Mouse (Mus musculus) forebrain, embryonic 16.5 days (tissue): ENCODE results near the gene Slc1a3. TPM values are rescaled to one million over a fixed set of nuclear protein-coding genes. Genes with fewer than 3 reads are reported as not detected.
"Not testable (repeated sequence)": the region's sequence is repeated elsewhere in the genome, so short reads cannot be mapped to it uniquely, and the experiment has no call there.

Source experiments
- ATAC-seq: fragments of 200-750 bp; cut with Nextera tagmentation; 2 replicates; pipeline ENCODE4 v1.8.0; 2017; ENCODE audit warnings: mild to moderate bottlenecking, moderate library complexity
- H3K27ac ChIP-seq: fragments of 300-500 bp; sonication (generic); 2 replicates; pipeline ENCODE4 v1.5.1; 2014; ENCODE audit warnings: low read length, control low read depth
- H3K27me3 ChIP-seq: fragments of 300-500 bp; sonication (generic); replicated peaks from 2 replicates; pipeline ENCODE4 v1.6.1; 2014; ENCODE audit warnings: low read length; ENCODE audit not compliant: control insufficient read depth, insufficient read depth
- H3K36me3 ChIP-seq: fragments of 300-500 bp; sonication (generic); 2 replicates; pipeline ENCODE4 v1.6.1; 2014; ENCODE audit not compliant: control insufficient read depth, insufficient read depth
- H3K4me1 ChIP-seq: fragments of 300-500 bp; sonication (generic); replicated peaks from 2 replicates; pipeline ENCODE4 v1.6.1; 2014; ENCODE audit warnings: low read length; ENCODE audit not compliant: control insufficient read depth, insufficient read depth
- H3K4me2 ChIP-seq: fragments of 300-500 bp; sonication (generic); 2 replicates; pipeline ENCODE4 v1.6.1; 2014; ENCODE audit warnings: mild to moderate bottlenecking, low read length, control low read depth
- H3K4me3 ChIP-seq: fragments of 300-500 bp; sonication (generic); replicated peaks from 2 replicates; pipeline ENCODE4 v1.5.1; 2014; ENCODE audit warnings: mild to moderate bottlenecking, low read length, control low read depth
- H3K9ac ChIP-seq: fragments of 300-500 bp; sonication (generic); replicated peaks from 2 replicates; pipeline ENCODE4 v1.6.1; 2014; ENCODE audit warnings: low read depth, low read length, control low read depth
- H3K9me3 ChIP-seq: fragments of 300-500 bp; sonication (generic); 2 replicates; pipeline ENCODE4 v1.6.1; 2016; ENCODE audit warnings: low read length; ENCODE audit not compliant: control insufficient read depth
- WGBS: fragments of 180-500 bp; shearing (Covaris S2); extraction: QIAGEN DNeasy Blood & Tissue Kit; methylation state at CpG from one replicate; pipeline ENCODE4 v1.1.7; 2014; 5-methylcytosine and 5-hydroxymethylcytosine counted together
- polyA plus RNA-seq: library from polyadenylated mRNA; unstranded; fragments of >200 nt; fragmentation: Nextera tagmentation; extraction: Ambion mirVana; gene quantifications from 2 replicates; pipeline ENCODE4 v1.2.1, GENCODE M21; 2015

The Slc1a3 gene
- polyA plus RNA-seq, 1 experiment from 2014 or later: 122 TPM

DNA sequence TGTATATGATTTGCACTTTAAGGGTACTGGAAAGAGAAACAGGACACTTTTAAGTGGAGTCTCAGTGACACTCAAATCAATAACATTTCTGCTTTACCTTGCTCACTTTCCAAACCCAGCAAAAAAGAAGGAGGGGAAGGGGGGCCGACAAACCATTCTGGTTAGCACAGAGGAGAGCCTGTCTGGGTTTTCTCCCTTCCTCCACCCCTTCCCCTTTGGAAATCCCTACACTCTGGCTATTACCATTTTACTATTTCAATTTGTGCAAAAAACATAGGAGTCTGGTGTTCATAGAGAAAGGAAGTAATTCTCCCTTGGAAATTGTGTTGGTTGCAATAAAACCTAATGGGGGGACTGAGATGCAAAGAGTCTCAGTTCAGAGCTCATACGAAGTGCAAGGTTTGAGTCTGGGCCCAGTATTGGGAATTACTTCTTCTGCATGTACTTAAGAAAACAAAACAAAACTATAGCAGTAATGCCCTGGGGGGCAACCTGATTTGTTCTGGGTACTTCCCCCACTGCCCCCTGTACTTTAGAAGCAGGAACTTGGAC lies 1.9 kb upstream of the Slc1a3 start:
- no peaks in the 10 kb centered on the region for H3K27me3 ChIP-seq
- H3K4me1 ChIP-seq: peaks cover 33% of the 10 kb centered on the region
- 60% methylated on average over 2 of the region's 2 CpGs for WGBS
- ATAC-seq: no peak
- no peak overlapping the region for H3K9ac ChIP-seq
- no peaks in the 10 kb centered on the region for H3K9me3 ChIP-seq
- no peaks in the 10 kb centered on the region for H3K36me3 ChIP-seq
- H3K4me2 ChIP-seq: no peak overlapping the region
- no peak overlapping the region for H3K4me3 ChIP-seq
- H3K27ac ChIP-seq: no peak overlapping the region

DNA sequence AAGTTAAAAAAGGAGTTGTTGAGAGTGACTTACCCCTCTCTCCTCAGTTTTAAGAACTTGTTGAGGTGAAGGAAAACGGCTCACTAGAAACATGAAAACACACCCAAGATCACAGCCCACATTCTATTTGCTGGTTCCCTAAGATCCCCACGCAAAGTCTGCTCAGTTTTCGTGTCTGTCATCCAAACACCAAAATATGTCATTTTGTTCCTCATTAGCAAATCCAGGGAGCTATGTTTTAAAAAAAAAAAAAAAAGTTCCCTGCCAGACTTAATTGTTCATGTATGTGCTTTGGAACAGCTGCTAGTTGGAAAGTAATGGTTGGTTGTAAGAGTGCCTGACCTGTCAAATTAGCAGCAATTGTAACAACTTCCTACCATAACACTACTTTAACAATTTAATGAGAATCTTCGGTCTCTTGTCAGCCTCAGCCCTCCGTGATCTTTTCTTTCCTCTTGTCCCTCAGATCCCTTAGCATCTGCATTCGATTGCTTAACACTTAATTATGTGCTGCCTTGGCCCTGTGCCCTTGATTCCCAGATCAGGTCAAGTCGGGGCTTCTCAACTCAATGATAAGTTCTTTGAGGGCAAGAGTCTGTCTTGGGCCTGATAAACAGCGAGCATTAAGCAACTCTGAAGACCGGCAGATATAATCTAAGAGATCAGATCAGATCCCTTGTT lies 1.2 kb upstream of the Slc1a3 start:
- Histone ChIP-seq H3K4me2 (no peak overlapping the region), H3K9ac (no peak overlapping the region), H3K36me3 (no peaks in the 10 kb centered on the region), H3K9me3 (no peaks in the 10 kb centered on the region), H3K4me3 (no peak overlapping the region), H3K27ac (no peak overlapping the region), H3K27me3 (no peaks in the 10 kb centered on the region), H3K4me1 (peaks cover 29% of the 10 kb centered on the region)
- 42% methylated on average over 9 of the region's 9 CpGs for WGBS
- ATAC-seq: no peak

DNA sequence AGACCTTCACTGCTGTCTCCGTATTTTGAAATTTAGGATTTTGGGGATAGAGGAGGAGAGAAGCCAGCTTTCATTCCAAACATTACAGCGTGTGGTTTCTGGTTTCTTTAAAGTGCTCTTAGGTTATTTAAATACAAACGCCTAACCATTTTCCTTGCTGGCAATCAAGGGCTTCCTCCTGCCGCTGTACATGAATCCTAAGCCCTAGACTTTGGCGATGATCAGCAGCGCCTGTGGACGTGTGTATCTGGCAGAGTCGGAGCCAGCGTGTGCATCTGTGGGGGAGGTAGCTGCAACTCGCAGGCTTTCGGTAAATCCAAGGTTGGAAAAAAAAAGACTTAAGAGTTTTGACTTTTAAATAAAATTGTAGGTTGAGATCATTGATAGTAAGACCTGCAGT lies 986 bp downstream of the Slc1a3 start:
- peak overlapping the region; percentile 81 for H3K4me3 ChIP-seq
- peak overlapping the region; percentile 55 for H3K9ac ChIP-seq
- under 1% methylated on average over 11 of the region's 11 CpGs for WGBS
- no peaks in the 10 kb centered on the region for H3K9me3 ChIP-seq
- no peaks in the 10 kb centered on the region for H3K36me3 ChIP-seq
- peak overlapping the region; percentile 96 for H3K4me2 ChIP-seq
- peak; percentile 61 for ATAC-seq
- no peaks in the 10 kb centered on the region for H3K27me3 ChIP-seq
- peaks cover 24% of the 10 kb centered on the region for H3K4me1 ChIP-seq
- H3K27ac ChIP-seq: peak overlapping the region; percentile 27; the same call in 1 of the 2 replicates

DNA sequence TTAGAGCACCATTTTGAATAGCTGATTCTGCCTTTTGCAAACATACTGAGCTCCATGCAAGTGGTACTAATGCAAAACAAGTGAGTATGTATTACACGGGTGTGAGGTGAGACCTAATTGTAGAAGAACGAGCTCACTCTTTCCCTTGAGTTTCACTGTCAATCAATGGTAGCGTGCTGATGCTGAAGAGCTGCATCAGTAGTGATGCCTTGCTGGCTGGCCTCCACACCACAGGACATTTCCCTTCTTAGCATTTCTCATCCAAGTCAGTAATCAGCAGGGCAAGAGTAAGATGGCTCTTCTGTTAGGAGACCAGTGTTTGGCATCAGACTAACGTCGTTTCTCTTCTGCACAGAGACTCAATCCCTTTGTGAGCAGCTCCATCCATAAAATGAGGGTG lies 4.0 kb downstream of the Slc1a3 start:
- 74% methylated on average over 5 of the region's 5 CpGs for WGBS
- H3K27me3 ChIP-seq: no peaks in the 10 kb centered on the region
- no peak for ATAC-seq
- peak overlapping the region; percentile 3 for H3K4me2 ChIP-seq
- H3K4me1 ChIP-seq: peaks cover 18% of the 10 kb centered on the region
- no peak overlapping the region for H3K27ac ChIP-seq
- H3K9ac ChIP-seq: no peak overlapping the region
- no peak overlapping the region for H3K4me3 ChIP-seq
- no peaks in the 10 kb centered on the region for H3K9me3 ChIP-seq
- no peaks in the 10 kb centered on the region for H3K36me3 ChIP-seq

DNA sequence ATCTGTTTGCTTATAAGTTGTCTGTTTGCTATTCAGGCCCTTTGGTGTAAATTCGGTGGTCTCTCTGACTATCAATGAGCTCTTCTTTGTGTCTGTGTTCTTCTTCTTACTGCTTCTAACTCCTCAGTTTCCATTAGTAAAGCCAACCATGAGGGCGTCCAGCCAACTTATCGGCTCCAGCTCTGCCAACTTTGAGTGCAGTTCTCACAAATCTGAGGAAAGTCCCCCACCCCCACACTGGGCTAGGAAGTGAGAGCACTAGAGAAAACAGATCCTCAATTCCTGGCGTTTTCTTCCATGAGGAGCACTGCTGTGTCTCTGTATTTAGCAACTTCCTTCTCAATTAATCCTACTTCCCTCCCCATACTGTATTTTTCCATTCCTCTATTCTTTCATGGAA lies 4.4 kb downstream of the Slc1a3 start:
- Histone ChIP-seq H3K4me1 (peaks cover 18% of the 10 kb centered on the region), H3K9ac (no peak overlapping the region), H3K4me3 (no peak overlapping the region), H3K36me3 (no peaks in the 10 kb centered on the region), H3K4me2 (no peak overlapping the region; the same call in 1 of the 2 replicates), H3K27ac (no peak overlapping the region), H3K9me3 (no peaks in the 10 kb centered on the region), H3K27me3 (no peaks in the 10 kb centered on the region)
- peak; percentile 39 for ATAC-seq
- WGBS: 54% methylated on average over 4 of the region's 4 CpGs

GRCm38 (mm10) chr15:8705560-8705959 lies 5.0 kb downstream of the Slc1a3 start:
- not testable (repeated sequence) for H3K9ac ChIP-seq, H3K4me2 ChIP-seq, H3K27ac ChIP-seq, H3K9me3 ChIP-seq, ATAC-seq, H3K4me3 ChIP-seq, H3K27me3 ChIP-seq, H3K36me3 ChIP-seq
- H3K4me1 ChIP-seq: peaks cover 13% of the 10 kb centered on the region
- WGBS: 100% methylated on average over 1 of the region's 1 CpGs

- Histone ChIP-seq H3K9me3 (no peaks in the 10 kb centered on the region), H3K4me2 (no peak overlapping the region), H3K4me3 (no peak overlapping the region), H3K4me1 (no peaks in the 10 kb centered on the region), H3K27me3 (no peaks in the 10 kb centered on the region), H3K27ac (no peak overlapping the region), H3K9ac (no peak overlapping the region), H3K36me3 (no peaks in the 10 kb centered on the region)
- no peak for ATAC-seq
- 37% methylated on average over 3 of the region's 3 CpGs for WGBS
Measured at GRCm38 (mm10) chr15:8697976-8698375, 12.6 kb downstream of the Slc1a3 start.

DNA sequence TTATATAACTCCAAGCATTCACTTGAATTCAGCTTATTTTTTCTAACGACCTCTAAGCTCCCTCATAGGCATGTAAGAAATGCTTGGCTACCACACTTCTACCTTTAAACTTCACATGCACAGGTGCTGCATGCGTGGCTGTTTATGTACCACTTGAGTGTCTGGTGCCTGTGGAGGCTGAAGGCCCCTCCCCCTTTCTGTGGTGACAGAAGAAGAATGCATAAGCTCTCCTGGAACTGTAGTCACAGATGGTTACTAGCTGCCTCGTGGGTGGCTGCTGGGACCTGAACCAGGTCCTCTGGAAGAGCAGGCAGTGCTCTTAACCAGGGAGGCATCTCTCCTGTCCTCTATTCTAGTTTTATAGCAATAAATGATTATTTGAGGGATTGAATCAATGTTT lies 13.1 kb downstream of the Slc1a3 start:
- WGBS: 55% methylated on average over 3 of the region's 3 CpGs
- no peak for ATAC-seq
- H3K4me3 ChIP-seq: no peak overlapping the region
- no peaks in the 10 kb centered on the region for H3K9me3 ChIP-seq
- no peaks in the 10 kb centered on the region for H3K27me3 ChIP-seq
- H3K36me3 ChIP-seq: no peaks in the 10 kb centered on the region
- no peaks in the 10 kb centered on the region for H3K4me1 ChIP-seq
- H3K27ac ChIP-seq: no peak overlapping the region
- no peak overlapping the region for H3K4me2 ChIP-seq
- no peak overlapping the region for H3K9ac ChIP-seq

DNA sequence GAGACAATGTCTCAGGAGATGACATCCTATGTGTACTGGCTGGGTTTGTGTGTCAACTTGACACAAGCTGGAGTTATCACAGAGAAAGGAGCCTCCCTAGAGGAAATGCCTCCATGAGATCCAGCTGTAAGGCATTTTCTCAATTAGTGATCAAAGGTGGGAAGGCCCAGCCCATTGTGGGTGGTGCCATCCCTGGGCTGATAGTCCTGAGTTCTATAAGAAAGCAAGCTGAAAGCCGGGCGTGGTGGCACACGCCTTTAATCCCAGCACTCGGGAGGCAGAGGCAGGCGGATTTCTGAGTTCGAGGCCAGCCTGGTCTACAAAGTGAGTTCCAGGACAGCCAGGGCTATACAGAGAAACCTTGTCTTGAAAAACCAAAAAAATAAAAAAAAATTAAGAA lies 20.4 kb downstream of the Slc1a3 start:
- not testable (repeated sequence) for H3K27ac ChIP-seq, H3K4me1 ChIP-seq, H3K36me3 ChIP-seq, ATAC-seq, H3K4me2 ChIP-seq, H3K9ac ChIP-seq, H3K27me3 ChIP-seq, H3K4me3 ChIP-seq, H3K9me3 ChIP-seq
- 89% methylated on average over 5 of the region's 6 CpGs for WGBS
